Mouse (Mus musculus) gastrocnemius, postnatal 14 days (tissue): ENCODE data around the gene Xiap. TPM values are rescaled to one million over a fixed set of nuclear protein-coding genes. Genes with fewer than 3 reads are reported as not detected.

Experiments used
- DNase-seq: peaks from one replicate; pipeline ENCODE4 v3.0.0; 2021; ENCODE audit warnings: mixed read lengths
- intact Hi-C: fragments of 180-260 bp; cut with DNase I; formaldehyde crosslinking; loops from one replicate; pipeline ENCODE4 v1.15.1; 2025; ENCODE audit warnings: low total_unique reads
- total RNA-seq, 2 experiments: library from RNA; stranded (reverse); gene quantifications; 2 replicates each; pipeline ENCODE4 v1.2.3; 2021

Gene Xiap
- total RNA-seq, 2 experiments from 2014 or later: 16.9 to 19.3 TPM

DNA sequence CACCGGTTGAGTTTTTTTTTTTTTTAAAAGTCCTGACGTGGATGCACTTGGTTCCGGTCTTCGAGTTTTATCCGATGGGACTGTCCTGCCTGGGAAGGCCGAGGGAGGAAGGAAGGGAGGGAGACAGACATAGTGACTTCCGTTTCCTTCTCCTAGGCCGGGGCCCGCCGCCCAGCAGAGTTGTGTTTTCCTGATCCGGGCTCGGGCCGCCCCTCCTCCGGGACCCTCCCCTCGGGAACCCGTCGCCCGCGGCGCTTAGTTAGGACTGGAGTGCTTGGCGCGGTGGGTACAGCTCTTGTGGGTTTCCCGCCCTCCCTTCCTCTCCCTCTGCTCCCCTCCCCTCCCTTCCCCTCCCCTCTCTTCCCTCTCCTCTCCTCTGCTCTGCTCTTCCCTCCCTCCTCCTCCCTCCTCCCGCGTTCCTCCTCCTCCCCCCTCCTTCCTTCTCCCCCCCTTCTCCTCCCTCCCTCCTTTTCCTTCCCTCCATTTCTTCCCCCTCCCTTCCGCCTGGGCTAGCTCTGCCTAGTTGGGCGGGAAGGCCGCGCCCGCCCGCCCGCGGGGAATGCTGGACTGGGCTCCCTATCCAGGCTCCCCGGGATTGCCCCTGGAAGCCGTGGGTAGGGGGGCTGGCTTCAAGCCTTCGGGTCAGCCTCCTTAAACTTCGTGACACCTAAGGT, 8.9 kb downstream of the Xiap start:
- peak; percentile 84 for DNase-seq
- intact Hi-C loops: no loop called here

- intact Hi-C loops: no loop called here
- DNase-seq: no peak
Measured at GRCm38 (mm10) chrX:42068875-42069257, 9.4 kb downstream of the Xiap start.

DNA sequence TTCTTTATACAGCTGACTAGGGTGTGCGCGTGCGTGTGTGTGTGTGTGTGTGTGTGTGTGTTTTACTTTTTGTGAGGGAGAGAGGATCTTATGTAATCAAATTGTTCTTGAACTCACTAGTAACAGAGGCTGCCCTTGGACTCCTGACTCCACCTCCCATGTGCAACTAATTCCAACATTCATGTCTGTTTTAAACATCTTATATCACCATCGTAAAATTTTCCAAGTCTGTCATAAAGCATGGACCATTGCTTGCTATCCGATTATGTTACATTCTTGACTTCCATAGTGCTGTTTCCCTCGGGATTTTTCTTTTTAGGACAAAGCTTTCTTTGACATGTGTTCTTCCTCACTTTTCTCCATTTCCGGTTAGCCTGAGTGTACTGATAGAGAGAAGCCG, 28.3 kb downstream of the Xiap start:
- intact Hi-C loops: no loop called here
- DNase-seq: no peak

- intact Hi-C loops: no loop called here
Measured at GRCm38 (mm10) chrX:42088136-42088535, 28.7 kb downstream of the Xiap start.

DNA sequence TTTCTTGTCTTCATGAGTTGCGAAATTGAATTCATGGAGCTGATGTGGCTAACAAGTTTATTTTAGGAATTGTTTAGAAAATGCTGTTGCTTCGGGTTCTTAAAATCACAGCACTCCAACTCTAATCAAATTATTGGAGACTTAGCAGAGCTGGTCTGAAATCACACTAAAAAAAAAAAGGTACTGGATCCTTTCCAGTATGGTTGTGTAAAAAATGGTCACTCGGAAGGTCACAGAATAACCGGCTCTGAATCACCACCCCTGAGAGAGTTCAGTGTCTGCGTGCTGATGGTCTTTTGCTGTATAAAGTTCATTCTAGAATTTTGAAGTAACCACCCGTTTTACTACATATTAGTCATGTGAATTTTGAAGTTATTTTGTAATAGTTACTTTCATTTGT, 47.7 kb downstream of the Xiap start:
- intact Hi-C loops: no loop called here
- DNase-seq: no peak

More at GRCm38 (mm10) chrX:42088136-42088535, 28.7 kb downstream of the Xiap start:
- no peak for DNase-seq

DNA sequence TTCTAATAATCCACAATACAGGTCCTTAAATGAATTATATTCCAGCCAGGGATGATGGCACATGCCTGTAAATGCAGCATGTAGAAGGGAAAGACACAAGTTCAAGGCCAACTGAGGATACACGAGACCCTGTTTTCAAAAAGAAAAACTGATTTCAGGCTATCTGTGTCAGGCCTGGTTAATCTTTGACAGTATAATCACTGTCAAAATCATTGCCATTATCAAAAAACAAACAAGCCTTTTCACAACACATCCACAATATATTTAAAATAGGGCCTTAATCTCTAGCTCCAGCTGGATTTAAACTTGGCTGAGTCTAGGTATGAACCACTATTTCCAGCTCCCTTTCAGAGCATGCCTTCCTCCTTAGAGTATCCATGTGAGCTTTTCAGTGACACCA, 51.1 kb downstream of the Xiap start:
- intact Hi-C loops: no loop called here
- DNase-seq: no peak

GRCm38 (mm10) chrX:42119442-42120048, 60.1 kb downstream of the Xiap start:
- intact Hi-C loops: no loop called here
- no peak for DNase-seq

DNA sequence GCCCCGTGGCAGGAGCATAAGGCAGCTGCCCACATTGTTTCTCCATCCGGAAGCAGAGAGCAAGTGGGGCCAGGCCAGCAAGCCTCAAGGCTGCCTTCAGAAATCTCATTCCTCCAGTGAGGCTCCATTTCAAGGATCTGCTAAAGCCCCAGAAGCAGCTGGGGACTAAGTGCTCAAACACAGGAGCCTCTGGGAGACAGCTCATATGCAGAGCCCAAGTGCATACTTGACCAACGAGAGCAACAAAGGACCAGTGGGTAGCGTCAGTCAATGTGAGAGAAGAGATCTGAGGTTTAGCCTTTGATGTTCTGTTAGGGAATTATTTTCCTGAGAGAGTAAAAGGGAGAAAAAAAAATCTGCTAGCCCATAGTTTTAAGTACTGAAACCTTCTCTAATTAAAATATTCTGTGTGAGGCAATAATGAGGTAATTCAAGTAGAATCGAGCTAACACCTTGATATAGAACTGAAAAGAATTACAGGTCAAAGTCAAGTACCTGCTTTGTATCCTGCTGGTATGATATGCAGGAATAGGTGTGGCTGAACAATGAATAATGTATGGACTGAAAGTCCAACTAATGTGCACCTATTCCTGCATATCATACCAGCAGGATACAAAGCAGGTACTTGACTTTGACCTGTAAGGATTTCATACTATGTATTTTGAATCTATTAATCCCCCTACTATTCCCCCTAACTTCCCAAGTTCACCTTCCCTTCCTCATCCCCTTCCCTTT, 65.7 kb downstream of the Xiap start:
- DNase-seq: no peak
- intact Hi-C loops: no loop called here

DNA sequence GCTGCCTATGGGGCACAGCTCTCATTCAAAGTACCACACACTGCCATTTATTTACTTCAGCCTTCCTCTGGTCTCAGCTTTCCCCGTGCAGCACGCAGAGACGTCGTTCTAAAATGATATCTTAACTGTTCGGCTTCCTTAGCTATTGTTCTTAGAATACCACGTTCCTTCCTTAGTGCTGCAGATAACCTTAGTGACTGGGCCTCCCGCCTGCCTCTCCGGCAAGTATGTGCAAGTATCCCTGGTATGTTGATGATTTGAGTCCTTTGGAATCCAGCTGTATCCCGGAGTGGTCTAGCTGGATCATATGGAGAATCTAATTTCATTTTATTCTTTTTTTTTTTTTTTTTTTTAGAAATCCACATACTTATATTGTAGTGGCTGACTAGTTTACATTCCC, 80.4 kb downstream of the Xiap start:
- no peak for DNase-seq
- intact Hi-C loops: no loop called here

DNA sequence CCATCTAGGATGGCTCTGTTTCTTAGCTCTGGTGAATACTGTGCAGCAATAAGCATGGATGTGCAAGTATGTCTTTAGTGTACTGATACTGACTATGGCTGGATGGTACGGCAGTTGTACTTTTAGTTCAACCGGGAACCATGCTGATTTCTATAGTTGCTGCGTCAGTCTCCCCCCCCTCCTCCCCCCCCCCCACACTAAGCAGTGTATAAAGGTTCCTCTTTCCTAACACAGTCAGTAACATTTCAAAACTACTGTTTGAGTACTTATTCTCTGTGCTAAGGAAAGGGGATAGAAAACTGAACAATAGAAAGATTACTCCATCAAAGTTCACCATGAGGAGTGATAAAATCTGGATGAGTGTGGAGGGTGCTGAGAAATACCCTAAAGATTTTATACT, 83.1 kb downstream of the Xiap start:
- no peak for DNase-seq
- intact Hi-C loops: no loop called here

DNA sequence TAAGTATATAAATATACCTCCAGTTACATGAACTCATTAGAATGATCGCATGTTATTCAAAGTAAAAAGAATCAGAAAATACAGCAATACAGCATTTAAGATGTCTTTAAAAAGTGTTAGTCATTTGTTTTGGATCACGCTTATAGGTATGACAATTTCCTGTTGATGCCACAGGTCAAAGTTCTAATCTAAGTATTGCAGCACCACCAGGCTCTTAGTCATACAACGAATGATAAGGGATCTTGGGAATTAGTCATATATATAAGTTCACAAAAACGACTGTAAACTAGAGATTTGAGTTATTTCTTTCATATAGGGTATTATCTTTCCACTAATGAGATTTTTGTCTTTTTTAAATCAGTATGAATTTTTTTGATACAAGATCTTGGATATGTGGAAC, 84.5 kb downstream of the Xiap start:
- no peak for DNase-seq
- intact Hi-C loops: no loop called here

DNA sequence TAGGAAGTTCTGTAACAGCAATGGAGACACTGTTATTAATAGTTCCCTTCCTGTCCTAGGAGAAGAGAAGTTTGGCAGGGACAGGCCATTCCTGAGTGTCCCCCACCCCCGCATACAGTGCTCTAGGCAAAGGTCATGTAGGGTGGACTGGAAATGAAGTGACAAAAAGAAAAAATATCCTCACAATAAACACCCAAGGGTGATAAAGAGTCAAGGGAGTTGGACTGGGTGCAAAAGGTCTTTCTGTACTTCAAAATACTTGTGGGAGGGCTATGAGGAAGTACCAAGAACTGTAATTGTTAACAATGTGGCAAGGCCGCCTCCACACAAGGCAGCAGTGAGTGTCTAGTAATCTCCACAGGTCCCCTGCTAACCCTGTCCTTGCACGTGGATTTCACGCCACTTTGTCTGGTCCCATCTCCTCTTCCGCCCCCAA, 88.6 kb downstream of the Xiap start:
- intact Hi-C loops: no loop called here
- DNase-seq: no peak

DNA sequence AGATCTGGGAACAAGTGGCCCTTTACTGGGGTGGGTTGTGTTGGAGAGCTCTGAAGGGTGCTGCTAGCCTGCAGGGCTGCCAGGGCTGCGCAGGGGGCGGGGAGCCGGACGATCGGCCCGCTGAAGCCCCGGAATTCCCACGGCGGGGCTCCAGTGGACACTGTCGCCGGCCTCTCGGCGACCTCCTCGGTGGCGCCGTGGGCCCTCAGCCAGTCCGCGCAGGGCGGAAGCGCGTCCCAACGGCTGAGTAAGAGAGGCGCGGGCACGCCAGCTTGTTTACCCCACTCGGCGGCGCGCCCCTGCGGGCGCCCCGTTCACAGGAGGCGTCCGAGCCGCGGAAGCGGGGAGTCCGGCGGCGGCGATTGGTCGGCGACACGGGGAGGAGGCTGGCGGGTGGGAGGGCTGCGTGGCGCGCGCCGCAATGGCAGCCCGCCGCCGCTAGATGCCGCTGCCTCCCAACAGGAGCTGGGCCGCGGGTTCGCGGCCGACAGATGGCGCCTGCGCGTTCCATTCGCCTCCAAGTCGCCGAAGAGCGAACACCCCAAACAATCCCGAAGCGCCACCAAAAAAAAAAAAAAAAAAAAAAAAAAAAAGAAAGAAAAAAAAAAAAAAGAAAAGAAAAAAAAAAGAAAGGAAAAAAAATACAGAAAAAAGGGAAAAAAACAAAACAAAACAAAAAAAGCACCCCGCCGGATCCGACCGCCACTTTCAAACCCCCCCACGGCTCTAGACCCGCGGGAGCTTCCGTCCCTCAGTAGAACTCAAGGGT, 89.5 kb downstream of the Xiap start, which contains the start of gene Stag2:
Gene Stag2, plus strand, starts transcription at position 530 of the 769 bp plus-strand sequence.
- DNase-seq: peak; percentile 90
- intact Hi-C loops: no loop called here

GRCm38 (mm10) chrX:42149557-42150345, 90.3 kb downstream of the Xiap start:
- intact Hi-C loops: no loop called here
- peak; percentile 65 for DNase-seq

DNA sequence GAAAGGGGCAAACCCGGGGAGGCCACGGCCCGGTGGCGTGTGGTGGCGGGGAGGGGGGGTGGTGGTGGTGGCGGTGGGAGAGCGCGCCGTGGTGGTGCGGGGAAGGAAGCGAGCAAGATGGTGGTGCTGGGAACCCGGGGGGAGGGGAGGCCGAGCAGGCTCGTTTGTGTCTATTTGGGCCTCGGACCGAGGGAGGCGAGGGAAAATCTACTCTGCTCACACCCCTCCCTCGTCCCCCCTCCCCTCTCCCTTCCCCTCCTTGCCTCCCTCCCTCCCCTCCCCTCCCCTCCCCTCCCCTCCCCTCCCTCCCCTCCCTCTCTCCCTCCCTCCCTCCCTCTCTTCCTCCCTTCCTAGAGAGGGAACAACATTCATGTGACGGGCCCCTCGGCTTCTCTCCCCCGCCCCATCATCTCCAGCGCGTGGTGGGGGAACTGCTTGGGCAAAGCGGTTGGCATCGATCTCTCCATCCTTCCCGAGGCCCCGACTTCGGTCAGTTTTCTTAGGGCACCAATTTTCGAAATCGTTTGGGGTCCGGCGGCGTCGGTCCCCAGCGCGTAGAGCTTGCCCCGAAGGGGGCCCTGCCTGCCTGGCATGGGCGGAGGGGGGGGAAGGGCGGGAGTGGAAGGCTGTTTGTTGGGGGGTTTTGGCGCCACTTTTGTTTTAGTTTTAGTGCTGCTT, 91.0 kb downstream of the Xiap start:
- intact Hi-C loops: no loop called here
- DNase-seq: peak; percentile 80

GRCm38 (mm10) chrX:42151024-42151754, 91.7 kb downstream of the Xiap start:
- DNase-seq: no peak
- intact Hi-C loops: no loop called here

GRCm38 (mm10) chrX:42151903-42152369, 92.5 kb downstream of the Xiap start:
- intact Hi-C loops: no loop called here
- DNase-seq: peak; percentile 87

- intact Hi-C loops: no loop called here
- DNase-seq: no peak
Measured at GRCm38 (mm10) chrX:42153056-42153455, 93.6 kb downstream of the Xiap start.
